Mouse (Mus musculus) urinary bladder, adult 2 months (tissue): ENCODE results near the gene Hba-x. TPM values are rescaled to one million over a fixed set of nuclear protein-coding genes. Genes with fewer than 3 reads are reported as not detected.
"Not testable (repeated sequence)": the region's sequence is repeated elsewhere in the genome, so short reads cannot be mapped to it uniquely, and the experiment has no call there.

Source experiments
- DNase-seq: peaks from one replicate; pipeline ENCODE4 v3.0.0; 2022; ENCODE audit warnings: low spot score
- polyA plus RNA-seq: library from polyadenylated mRNA; depleted of rRNA; stranded (reverse); fragments of >200 nt; gene quantifications from 2 replicates; pipeline ENCODE4 v1.2.3, GENCODE M21; 2012

Gene Hba-x
- polyA plus RNA-seq, 1 experiment: 0.19 TPM

GRCm38 (mm10) chr11:32250880-32251763 lies 25.1 kb upstream of the Hba-x start:
- no peak for DNase-seq

- DNase-seq: no peak
Measured at GRCm38 (mm10) chr11:32253121-32253520, 23.1 kb upstream of the Hba-x start.

GRCm38 (mm10) chr11:32256146-32256545 lies 20.1 kb upstream of the Hba-x start:
- no peak for DNase-seq

- DNase-seq: no peak
Measured at GRCm38 (mm10) chr11:32256566-32256965, 19.6 kb upstream of the Hba-x start.

- no peak for DNase-seq
Measured at GRCm38 (mm10) chr11:32262674-32263415, 13.4 kb upstream of the Hba-x start.

- DNase-seq: no peak
Measured at GRCm38 (mm10) chr11:32265117-32265738, 11.0 kb upstream of the Hba-x start.

GRCm38 (mm10) chr11:32266194-32266593 lies 10.0 kb upstream of the Hba-x start:
- no peak for DNase-seq

GRCm38 (mm10) chr11:32266776-32267175 lies 9.4 kb upstream of the Hba-x start:
- no peak for DNase-seq

GRCm38 (mm10) chr11:32267188-32267884 lies 8.9 kb upstream of the Hba-x start, which contains the start of gene Nprl3:
Gene Nprl3, minus strand, starts transcription at chr11:32267707.
- peak; percentile 97 for DNase-seq

- DNase-seq: no peak
Measured at GRCm38 (mm10) chr11:32267964-32268363, 8.2 kb upstream of the Hba-x start.

- no peak for DNase-seq
Measured at GRCm38 (mm10) chr11:32268952-32269351, 7.2 kb upstream of the Hba-x start.

- DNase-seq: no peak
Measured at GRCm38 (mm10) chr11:32271178-32271577, 5.0 kb upstream of the Hba-x start.

- no peak for DNase-seq
Measured at GRCm38 (mm10) chr11:32277736-32278457, 1.7 kb downstream of the Hba-x start.

- DNase-seq: no peak
Measured at GRCm38 (mm10) chr11:32278458-32278957, 2.3 kb downstream of the Hba-x start.

GRCm38 (mm10) chr11:32280646-32281045 lies 4.4 kb downstream of the Hba-x start:
- DNase-seq: no peak

- DNase-seq: no peak
Measured at GRCm38 (mm10) chr11:32281416-32282144, 5.4 kb downstream of the Hba-x start.

- not testable (repeated sequence) for DNase-seq
Measured at GRCm38 (mm10) chr11:32283091-32283777, 7.0 kb downstream of the Hba-x start, which contains the start of gene Hba-a1. Gene Hba-a1, plus strand, starts transcription at chr11:32283511.

GRCm38 (mm10) chr11:32284582-32284981 lies 8.4 kb downstream of the Hba-x start:
- DNase-seq: not testable (repeated sequence)

- DNase-seq: no peak
Measured at GRCm38 (mm10) chr11:32285031-32285775, 9.0 kb downstream of the Hba-x start.
